Mouse (Mus musculus): ENCODE measurements around the gene Ercc6l2. TPM values are rescaled to one million over a fixed set of nuclear protein-coding genes. Genes with fewer than 3 reads are reported as not detected.

Gene Ercc6l2
- 5.2 and 9.6 TPM in 2 replicates for polyA plus RNA-seq (2012; rRNA removed)

GRCm38 (mm10) chr13:63814746-63815681 is at the start of gene Ercc6l2:
Gene Ercc6l2, plus strand, starts transcription at chr13:63815240.

Other genes with a start within 250 kb of the Ercc6l2 start
- 68.6 and 74.1 TPM in 2 replicates for gene Ptch1, start 241.6 kb upstream of the Ercc6l2 start, polyA plus RNA-seq (2012; rRNA removed)

All from ovary, adult 2 months (tissue).